Mouse (Mus musculus): Measurements from ENCODE around the gene Tnfaip3.
A peak's percentile ranks its signal among the peaks of the same experiment; 100 is the strongest.

Gene Tnfaip3

GRCm38 (mm10) chr10:19015257-19015862 is at the start of gene Tnfaip3:
Gene Tnfaip3, minus strand, starts transcription at chr10:19015657.
- peak; percentile 97 for DNase-seq (ENCODE audit: extremely low read depth, insufficient read length, low spot score)

GRCm38 (mm10) chr10:19064651-19065601 is 49.5 kb upstream of the Tnfaip3 start:
- no peak for DNase-seq (ENCODE audit: extremely low read depth, insufficient read length, low spot score)

DNA sequence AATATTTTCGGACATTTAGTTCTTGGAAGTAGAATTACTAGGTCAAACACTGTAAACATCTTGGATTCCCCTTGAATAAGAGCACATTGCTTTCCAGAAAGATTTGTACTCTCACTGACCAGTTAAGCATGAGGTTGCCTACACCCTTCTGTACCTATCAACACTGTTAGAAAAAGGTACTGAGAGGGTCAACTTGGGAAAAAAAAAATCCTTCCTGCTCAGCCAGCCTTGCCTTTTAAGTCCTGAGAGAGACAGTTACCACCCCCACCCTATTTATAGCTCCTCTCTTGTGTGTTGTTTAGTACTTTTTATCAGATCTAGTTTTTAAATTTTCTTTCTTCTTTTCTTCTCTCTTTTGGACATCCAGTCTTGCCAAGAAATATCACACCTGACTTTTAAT is 48.2 kb upstream of the Tnfaip3 start:
- no peak for DNase-seq (ENCODE audit: extremely low read depth, insufficient read length, low spot score)

DNA sequence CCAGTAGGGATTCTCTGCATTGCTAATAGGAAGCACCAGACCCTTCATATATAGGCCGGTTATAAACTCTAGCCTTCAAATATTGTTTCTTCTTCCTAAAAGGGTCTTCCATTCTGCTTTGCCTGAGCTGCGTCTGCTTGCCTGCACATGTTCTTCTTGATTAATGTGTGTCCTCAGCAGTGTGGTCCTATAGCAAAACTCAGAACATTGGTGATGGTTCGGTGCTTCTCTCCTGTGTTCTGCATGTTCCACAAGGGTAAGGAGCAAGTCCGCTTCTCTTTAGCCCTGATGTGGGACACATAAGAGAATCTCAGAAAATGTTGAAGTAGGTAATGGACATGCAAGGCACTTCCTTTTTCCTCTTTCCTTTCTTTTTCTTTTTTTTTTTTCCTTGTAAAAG is 47.8 kb upstream of the Tnfaip3 start:
- DNase-seq (ENCODE audit: extremely low read depth, insufficient read length, low spot score) = no peak

- no peak for DNase-seq (ENCODE audit: extremely low read depth, insufficient read length, low spot score)
Measured at GRCm38 (mm10) chr10:19062098-19062905, 46.8 kb upstream of the Tnfaip3 start.

DNA sequence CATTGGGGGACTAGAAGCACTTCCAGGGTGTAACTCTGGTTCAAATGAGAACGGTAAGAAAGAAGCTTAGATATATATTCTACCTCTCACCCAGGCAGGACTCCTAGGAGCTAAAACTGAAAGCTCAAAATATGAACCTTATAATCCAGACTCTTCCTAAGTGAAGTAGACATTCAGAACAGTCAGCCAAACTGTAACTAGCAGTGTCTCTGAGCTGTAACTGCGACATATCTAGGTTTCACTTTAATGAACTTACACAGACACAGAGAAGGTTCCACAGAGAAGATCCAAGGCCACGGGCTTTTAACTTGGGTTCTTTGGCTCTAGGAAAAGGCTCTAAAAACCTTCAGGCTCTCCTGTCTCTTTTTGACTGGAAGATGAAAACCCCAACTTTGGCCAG is 45.7 kb upstream of the Tnfaip3 start:
- DNase-seq (ENCODE audit: extremely low read depth, insufficient read length, low spot score) = no peak

DNA sequence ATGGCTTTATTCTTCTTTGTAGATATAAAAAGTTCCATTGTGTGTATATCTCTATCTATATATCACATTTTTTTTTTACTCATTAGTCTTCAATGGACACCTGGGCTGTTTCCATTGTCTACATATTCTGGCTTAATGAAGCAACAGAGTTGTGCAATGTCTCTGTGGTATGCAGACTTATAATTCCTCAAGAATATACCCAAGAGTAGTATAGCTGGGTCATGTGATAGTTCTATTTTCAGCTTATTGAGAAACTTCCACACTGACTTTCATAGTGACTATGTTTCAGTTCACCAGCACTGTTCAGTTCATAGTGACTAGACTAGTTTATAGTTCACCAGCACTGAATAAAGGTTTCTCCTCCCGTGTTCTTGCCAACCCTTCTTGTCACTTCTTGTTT is 38.1 kb upstream of the Tnfaip3 start:
- DNase-seq (ENCODE audit: extremely low read depth, insufficient read length, low spot score) = no peak

DNA sequence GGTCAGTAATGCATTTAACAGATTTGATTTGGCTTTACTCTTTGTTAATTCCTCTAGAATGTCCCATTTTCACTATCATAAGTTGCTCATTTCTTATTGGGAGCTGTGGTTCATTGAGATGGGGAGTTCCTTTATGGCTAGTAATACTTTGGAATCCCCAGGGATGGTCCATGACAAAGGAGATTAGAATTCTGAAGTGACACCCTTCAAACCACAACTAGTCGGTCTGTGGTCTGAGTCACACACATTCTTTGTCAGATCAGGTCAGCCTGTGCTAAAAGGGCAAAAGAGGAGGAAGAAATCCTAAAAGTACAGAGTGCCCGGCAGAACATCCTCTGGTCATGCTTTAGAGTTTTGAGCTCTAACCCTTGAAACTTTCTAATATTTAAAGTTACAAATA is 30.5 kb upstream of the Tnfaip3 start:
- peak; percentile 74 for DNase-seq (ENCODE audit: extremely low read depth, insufficient read length, low spot score)

DNA sequence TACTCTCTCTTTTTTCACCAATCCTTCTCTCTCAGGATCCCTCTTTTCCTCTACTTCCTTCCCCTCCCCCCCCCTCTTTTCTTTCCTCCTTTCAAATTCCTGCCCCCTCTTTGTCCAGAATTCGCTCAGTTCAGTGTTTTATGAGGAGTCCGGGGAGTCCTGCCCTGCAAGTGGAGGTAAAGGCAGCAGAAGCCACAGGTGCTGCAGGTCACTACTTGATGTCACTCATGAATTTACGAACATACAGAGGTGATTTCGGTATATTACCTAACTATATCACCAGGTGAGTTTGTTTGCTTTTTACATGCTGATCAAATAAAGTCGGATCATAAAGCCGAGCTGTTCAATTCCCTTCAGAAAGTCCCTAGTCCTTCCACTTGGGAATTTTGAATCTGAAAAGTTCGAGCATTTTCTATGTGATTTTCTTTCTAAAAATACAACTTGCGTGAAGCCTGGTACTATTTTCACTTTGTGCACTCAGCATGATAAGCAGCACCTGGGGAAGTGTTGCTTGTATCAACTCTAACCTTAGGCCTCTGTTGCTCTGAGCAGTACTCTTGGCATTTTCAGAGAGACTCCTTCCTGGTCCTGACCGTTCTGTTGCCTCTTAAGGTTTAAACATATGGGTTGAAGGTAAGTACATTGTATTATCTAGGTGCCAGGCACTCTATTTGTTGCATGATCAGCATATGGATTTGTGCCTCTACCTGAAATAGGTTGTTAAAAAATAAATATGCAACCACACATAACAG is 29.5 kb upstream of the Tnfaip3 start:
- DNase-seq (ENCODE audit: extremely low read depth, insufficient read length, low spot score) = no peak

- DNase-seq (ENCODE audit: extremely low read depth, insufficient read length, low spot score) = peak; percentile 76
Measured at GRCm38 (mm10) chr10:19043529-19044262, 28.2 kb upstream of the Tnfaip3 start.

GRCm38 (mm10) chr10:19040147-19040546 is 24.7 kb upstream of the Tnfaip3 start:
- no peak for DNase-seq (ENCODE audit: extremely low read depth, insufficient read length, low spot score)

- no peak for DNase-seq (ENCODE audit: extremely low read depth, insufficient read length, low spot score)
Measured at GRCm38 (mm10) chr10:19034764-19035163, 19.3 kb upstream of the Tnfaip3 start.

DNA sequence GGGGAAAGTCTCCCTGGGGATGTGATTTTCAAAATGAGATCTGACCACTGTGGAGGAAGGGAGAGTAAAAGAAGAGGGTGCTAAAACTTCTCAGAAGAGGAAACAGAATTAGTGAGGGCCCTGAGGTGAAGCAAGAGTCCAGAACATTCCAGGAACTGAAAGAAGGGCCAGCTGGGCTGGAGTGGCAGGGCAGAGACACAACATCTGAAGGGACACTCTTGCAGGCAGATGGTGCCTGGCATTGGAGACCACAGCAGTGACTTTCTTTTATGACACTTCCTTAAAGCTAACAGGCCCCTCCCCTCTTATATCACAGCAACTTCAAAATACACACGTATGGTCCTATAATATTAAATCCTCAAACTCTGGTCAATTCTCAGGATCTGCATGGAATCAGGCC is 18.2 kb upstream of the Tnfaip3 start:
- no peak for DNase-seq (ENCODE audit: extremely low read depth, insufficient read length, low spot score)

- no peak for DNase-seq (ENCODE audit: extremely low read depth, insufficient read length, low spot score)
Measured at GRCm38 (mm10) chr10:19031875-19032274, 16.4 kb upstream of the Tnfaip3 start.

- DNase-seq (ENCODE audit: extremely low read depth, insufficient read length, low spot score) = no peak
Measured at GRCm38 (mm10) chr10:19030628-19031027, 15.2 kb upstream of the Tnfaip3 start.

DNA sequence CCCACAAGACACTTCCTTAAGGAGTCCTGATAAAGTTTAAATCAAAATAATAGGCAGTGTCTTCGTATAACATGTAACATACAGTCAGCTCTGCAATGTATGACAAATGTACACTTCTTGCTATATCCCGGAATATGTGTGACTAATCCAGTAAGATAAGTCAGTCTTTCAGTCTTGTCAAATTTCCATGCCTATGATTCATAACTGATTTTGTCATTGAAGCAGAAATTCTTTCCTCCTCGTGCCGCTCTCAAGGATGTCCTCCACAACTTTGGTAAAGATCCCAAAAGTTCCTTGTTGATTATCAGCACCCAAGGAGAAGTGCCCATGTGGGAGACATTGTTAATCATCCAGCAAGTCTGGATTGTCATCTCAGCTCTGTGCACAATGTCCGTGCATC is 11.3 kb upstream of the Tnfaip3 start:
- DNase-seq (ENCODE audit: extremely low read depth, insufficient read length, low spot score) = no peak

- no peak for DNase-seq (ENCODE audit: extremely low read depth, insufficient read length, low spot score)
Measured at GRCm38 (mm10) chr10:19024353-19024752, 8.9 kb upstream of the Tnfaip3 start.

GRCm38 (mm10) chr10:19023622-19024326 is 8.3 kb upstream of the Tnfaip3 start:
- no peak for DNase-seq (ENCODE audit: extremely low read depth, insufficient read length, low spot score)

DNA sequence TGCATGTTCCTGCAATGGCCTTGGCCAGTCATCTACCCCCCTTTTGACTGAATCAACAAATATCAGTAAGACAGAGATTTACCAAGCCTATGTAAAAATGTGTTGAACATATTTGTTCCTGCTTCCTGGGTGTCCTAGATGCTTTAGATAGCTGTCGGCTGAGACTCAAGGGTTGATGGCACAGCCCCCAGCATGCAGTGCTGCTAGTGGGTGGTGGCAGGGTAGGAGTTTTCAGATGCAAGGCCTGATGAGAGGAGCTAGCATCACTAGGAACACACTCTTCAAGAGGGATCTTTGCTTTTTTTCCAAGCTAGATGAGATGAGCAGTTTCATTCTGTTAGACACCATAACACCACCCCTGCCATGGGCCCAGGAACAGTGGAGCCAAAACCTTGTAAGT is 6.8 kb upstream of the Tnfaip3 start:
- no peak for DNase-seq (ENCODE audit: extremely low read depth, insufficient read length, low spot score)
